Mouse (Mus musculus) A20 (cell line): ENCODE results near the gene Os9.

ENCODE experiments used
- DNase-seq: peaks from one replicate; pipeline ENCODE4 v3.0.0-alpha.2; 2011; ENCODE audit warnings: low read depth, low spot score

Gene Os9

DNA sequence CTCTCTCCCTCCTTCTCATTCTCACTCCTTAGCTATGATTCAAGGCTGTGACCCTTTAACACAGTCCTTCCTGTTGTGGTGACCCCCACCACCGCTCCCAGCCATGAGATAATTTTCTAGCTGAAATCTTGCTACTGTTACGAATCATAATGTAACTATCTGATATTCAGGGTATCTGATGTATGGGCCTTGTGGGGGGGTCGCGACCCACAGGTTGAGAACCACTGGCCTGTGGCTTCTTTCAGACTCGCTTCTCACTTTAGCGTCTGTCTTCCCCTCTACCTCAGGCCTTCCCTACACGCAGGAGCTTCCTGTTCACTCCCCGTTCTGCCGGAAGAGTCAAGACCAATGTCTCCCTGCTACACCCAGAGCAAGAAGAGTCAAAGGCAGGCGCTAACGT, 2.5 kb downstream of the Os9 start:
- no peak for DNase-seq

DNA sequence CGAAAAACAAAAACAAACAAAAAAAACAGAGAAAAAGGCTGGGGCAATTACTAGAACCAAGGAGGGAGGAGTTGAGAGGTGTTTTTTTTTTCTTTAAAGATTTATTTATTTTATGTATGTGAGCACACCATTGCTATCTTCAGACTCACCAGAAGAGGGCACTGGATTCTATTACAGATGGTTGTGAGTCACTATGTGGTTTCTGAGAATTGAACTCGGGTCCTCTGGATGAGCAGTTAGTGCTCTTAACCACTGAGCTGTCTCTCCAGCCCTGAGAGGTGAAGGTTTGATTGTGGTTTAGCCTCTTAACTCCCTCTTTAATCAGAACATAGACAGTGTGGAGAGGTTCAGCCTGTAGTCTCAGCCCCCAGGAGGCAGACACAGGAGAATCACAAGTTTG, 5.9 kb downstream of the Os9 start:
- DNase-seq, result peak; percentile 53

DNA sequence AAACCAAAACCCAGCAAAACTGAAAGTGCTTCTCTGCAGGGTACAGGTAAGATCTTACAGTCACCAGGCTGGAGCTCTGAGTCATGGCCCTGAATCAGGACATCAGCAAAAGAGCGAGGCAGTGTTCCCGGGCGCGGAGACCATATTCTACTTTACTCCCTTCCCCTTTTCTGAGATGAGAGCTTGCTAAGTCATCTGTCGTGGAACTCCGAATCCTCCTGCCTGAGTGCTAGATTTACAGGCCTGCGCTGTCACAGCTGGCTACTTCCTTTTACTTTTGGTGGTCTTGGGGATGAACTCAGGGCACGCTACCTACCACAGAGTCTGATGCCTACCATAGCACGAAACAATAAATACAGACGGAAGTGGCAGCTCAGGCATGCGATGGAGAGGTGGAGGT, 6.5 kb downstream of the Os9 start:
- no peak for DNase-seq

DNA sequence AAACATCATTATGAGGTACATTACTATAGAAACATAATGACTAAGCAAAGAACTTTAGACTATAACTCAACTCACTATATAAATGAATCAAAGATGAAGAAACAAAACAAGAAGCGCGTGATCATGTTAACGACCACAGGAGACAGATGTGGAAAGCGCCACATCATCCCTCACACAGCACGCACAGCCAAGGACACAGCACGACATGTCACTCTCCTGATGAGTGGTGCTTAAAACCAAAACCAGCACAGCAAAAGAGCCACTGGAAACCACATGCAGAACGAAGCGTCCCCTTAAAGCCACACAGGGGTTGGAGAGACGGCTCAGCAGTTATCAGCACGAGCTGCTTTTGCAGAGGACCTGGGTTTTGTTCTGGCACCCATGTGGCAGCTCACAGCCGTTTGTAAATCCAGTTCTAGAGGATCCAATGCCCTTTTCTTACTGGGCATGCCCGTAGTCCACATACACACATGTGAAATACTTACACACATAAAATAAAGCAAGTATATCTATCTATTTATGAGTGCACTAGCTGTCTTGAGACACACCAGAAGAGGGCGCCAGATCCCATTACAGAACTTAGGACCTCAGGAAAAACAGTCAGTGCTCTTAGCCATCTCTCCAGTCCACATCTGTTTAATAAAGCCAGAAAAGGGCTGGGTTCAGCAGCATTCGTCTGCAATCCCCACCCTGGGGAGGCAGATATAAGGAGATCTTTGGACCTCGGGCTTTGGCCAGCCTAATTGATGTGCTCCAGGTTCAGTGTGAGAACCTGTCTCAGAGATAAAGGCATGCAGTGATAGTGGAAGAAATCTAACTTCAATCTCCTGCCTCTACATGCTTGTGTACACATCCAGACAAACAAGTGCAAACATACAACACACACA, 9.7 kb downstream of the Os9 start:
- peak; percentile 4 for DNase-seq

DNA sequence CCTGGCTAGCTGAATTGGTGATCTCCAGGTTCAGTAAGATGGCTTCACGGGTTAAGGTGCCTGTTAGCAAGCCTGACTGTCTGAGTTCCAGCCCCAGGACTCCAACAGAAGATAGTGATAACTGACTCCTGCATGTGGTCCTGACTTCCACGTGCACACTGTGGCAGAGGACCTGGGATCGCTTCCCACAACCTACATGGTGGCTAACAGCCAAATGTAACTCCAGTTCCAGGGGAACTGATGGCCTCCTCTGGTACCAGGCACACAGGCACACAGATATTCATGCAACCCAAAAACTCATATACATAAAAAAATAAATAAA, 12.7 kb downstream of the Os9 start:
- no peak for DNase-seq

DNA sequence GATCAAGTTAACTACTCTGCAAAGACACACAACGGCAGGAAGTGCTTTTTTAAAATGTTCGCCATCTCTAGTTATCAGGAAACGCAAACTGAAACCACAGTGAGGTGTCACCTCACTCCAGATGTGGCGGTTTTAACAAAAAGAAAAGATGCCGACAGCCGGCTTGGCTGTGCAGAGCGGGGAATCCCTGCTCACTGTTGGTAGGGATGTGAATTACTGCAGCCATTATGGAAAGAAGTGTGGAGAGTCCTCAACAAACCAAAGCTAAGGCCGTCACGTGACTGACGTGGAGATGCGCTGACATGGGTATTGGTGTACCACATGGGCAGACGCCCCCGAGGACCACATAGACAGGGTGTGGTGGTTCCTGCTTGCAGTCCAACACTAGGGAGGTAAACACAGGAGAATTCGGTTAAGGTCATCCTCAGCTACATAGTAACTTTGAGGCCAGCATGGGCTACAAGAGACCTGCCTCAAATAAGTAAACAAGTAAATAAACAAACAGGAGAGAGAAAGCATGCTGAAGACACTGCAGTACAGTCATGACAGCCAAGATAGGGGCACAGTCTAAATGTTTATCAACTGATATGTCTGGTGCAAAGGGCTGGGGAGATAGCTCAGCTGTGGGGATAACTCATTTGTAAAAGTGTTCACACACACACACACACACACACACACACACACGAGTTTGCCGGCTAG, 13.2 kb downstream of the Os9 start:
- no peak for DNase-seq

DNA sequence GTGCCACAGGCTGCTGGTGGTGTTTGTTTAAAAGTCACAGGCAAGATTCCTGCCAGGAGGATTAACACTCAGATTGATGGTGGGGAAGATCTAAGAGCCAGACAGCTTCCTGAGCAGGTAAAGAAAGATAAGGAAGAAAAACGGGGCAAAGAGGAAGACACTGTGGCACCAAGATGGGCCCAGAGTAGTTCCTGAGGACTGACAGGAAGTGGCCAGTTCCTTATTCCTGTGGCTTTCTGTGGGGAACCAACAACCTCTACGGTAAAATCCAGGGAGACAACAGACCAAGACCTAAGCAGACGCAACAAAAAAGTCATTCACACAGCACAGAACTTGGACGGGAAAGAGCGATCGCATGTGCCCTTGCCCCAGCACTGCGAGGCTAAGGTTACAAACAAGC, 17.3 kb downstream of the Os9 start:
- no peak for DNase-seq

DNA sequence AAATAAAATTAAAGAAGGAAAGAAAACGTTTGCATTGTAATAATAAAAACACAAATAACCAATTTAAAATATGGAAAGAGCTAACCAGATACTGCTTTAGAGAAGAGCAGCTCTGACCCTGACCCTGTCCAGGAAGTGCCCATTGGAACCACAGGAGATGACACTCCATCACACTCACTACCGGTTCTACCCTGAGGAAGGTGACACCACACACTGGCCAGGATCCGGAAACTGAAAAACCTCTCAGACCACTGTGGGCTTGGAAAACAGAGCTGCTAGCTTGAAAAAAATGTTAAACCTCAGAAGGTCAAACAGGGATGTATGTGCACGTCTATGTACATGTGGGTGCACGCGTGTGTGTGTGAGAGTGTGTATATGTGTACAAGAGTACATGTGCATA, 19.8 kb downstream of the Os9 start:
- no peak for DNase-seq

DNA sequence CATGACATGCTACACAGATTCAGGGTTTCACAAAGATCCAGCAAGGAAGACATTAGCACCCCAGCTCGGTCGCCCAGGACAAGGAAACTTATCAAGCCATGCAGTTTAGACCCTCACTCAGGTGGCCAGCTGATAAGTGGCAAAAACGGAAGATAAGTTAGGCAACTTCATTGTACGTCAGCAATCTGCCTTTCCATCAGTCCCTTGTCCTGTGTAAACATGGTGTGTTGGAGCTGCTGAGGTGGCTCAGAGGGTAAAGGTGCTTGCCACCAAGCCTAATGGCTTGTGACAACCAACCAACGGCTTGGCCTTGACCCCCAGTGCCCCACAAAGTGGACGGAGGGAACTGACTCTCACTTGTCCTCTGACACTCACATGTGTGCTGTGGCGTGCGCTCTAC, 20.5 kb downstream of the Os9 start:
- DNase-seq, result no peak

DNA sequence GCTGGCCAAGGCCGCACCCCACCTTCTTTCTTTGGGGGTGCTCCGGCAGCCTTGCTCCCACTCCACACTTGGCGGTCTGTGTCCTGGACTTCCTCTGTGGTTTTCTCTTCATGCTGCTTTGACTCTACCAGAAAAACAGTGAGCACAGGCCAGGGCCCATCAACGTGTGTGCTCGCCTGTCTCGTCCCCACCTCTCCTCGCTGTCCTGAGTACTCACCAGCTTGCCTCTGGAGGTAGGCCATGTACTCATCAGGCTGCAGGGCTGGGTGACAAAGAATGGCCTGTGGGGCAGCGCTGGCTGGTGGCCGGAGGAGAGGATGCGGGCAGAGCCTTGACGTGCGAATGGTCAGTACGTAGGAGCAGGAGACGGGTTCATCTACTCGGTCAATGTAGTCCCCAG, 21.1 kb downstream of the Os9 start:
- DNase-seq, result no peak

DNA sequence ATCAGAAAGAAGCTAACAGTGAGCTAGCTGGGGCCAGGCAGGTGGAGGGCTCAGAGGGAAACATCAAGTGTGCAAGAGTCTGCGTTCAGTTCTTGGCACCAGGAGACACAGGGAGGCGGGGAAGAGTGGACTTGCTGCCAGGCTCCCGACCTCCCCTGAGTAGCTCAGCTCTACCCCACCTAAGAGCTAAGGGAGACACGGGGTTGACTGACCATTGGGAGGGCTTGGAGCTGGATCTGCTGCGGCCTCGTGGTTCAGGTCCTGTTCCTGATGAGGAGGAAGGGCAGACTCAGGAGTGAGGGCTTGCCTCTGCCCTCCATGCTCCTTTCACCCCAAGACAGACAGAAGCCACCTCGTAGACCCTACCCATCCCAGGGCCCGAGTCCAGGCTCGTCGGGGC, 21.7 kb downstream of the Os9 start:
- no peak for DNase-seq

DNA sequence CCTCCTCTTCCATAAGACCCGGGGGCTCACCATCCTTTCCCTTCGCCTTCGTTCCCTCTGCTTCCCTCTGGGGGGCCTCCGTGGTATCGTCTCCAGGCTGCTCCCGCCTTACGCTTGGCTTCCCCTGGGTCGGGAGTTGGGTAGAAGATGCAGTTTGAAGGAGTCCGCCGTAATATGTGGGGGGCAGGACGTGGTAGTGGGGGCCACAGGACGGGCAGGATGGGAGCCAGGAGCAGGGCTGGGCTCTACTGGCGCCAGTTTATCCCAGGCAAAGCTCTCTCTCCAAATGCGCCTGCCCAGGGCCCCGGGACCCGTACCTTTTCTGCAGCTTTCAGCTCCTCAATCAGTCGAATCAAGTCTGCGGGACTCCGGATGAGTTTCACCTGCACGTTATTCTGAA, 22.4 kb downstream of the Os9 start:
- DNase-seq, result no peak

DNA sequence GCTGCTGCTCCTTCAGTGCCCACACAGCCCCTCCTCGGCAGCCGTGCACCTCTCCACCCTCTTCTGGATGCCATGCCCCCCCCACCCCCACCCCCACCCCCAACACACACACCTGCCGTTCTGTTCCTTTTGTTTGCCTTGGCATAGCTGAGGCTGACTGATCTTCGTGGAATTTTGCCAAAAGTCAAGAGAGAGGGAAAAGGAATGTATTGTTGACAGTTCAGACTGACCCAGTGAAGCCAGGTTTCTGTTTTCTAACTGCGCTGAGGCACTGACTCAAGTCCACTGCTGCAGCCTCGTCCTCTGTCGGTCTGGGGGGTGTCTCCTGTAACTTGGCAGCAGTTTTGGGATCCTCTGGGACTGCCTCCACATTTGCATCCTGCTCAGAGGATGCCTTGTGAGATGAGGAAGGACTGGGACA, 26.5 kb downstream of the Os9 start:
- DNase-seq, result no peak

DNA sequence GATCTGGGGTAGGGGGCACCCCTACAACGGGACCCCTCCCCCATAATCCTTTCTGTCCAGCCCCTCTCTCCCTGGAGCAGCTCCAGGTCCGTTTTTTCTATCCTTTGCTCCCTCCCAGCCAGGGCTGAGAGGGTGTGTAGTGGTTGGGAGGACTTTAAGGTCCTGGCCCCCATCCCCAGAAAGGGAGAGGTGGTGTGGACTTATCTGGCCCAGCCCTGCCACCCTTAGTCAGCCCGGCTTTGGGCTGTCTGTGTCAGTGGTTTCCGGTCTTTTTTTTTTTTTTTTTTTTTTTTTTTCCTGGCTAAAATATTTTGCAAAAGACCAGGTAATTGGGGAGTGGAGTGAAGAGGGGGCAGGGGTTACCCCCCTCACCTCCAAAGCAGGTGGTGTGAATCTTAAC, 28.2 kb downstream of the Os9 start:
- no peak for DNase-seq

DNA sequence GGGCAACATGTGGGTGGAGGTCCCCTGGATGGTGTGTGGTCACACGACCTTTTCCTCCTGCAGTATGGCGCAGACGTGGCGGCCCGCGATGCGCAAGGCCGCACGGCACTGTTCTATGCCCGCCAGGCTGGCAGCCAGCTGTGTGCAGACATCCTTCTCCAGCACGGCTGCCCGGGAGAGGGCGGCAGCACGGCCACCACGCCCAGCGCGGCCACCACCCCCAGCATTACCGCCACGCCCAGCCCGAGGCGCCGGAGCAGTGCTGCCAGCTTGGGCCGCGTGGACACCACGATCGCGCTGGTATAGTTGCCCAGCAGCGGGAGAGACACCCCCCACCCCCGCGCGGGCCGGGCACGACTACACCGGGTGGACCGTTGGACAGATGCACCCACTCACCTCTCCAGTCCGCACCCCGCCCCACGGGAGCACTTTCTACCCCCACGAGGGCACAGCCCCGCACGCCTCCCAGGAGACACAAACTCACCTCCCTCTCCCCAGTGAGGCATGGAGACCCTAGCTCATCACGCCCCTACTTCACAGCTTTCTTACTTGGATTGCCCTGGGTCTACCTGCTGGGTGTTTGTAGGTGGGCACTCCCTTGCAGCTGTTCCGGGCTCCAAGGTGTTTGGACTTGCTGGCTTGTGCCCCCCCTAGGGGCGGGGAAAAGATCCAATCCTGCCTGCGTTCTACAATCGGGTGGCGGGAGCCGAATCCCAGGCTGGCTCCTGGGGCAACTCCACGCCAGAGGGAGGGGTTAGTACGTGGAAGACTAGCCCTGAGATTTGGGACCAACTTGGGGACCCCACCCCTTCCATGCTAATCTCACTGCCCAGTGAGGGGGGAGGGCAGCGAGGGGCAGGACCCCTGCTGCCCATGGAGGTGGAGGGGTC, 29.2 kb downstream of the Os9 start:
- DNase-seq, result no peak

DNA sequence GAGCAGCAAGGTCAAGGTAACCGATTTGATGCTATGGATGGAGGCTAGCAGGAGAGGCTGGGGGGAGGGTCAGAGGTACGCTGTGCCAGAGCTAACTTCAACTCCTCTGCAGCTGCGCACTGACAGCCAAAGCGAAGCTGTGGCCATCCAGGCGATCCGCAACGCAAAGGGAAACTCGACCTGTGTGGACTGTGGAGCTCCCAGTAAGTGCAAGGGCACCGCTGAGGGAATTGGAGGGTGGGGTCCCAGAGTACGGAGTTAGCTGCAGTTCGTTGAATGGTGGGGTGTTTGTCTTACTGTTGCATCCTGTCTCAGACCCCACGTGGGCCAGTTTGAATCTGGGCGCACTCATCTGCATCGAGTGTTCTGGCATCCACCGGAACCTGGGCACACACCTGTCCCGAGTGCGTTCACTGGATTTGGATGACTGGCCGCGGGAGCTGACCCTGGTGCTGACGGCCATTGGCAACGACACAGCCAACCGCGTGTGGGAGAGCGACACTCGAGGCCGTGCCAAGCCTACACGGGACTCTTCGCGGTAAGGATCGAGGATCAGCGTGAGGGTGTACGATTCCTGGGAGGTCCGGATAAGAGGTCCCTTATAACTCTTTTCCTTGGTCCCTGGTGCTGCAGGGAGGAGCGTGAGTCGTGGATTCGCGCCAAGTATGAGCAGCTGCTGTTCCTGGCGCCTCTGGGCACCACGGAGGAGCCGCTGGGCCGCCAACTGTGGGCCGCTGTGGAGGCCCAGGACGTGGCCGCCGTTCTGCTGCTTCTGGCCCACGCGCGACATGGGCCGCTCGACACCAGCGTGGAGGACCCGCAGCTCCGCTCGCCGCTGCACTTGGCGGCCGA, 30.1 kb downstream of the Os9 start:
- DNase-seq, result no peak

DNA sequence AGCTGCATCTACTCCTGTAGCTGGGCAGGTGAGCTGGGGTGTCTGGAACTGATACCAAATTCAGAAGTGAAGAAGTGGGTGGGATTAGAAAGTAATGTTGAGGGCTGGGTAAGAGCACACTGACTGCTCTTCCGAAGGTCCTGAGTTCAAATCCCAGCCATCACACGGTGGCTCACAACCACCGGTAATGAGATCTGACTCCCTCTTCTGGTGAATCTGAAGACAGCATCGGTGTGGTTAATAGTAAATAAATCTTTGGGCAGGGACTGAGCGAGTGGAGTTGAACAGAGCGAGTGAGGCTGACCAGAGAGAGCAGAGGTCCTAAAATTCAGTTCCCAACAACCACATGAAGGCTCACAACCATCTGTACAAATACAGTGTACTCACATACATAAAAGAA, 35.3 kb downstream of the Os9 start:
- no peak for DNase-seq

DNA sequence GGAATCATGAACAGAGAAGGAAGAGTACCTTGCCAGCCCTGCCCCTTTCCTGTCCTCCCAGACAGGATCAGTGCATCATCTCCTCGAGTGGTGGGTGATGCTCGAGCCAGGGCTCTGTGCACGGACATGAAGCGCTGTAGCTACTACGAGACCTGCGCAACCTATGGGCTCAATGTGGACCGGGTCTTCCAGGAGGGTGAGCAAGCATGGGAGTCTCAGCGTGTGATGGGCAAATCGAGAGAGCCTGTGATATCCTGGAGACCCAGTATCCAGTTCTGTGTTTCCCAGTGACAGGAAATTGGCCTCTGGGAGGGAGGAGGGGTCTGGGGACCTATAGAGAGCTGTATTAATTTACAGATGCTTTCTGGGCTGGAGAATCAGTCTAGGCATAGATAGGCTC, 35.9 kb downstream of the Os9 start:
- DNase-seq, result no peak

DNA sequence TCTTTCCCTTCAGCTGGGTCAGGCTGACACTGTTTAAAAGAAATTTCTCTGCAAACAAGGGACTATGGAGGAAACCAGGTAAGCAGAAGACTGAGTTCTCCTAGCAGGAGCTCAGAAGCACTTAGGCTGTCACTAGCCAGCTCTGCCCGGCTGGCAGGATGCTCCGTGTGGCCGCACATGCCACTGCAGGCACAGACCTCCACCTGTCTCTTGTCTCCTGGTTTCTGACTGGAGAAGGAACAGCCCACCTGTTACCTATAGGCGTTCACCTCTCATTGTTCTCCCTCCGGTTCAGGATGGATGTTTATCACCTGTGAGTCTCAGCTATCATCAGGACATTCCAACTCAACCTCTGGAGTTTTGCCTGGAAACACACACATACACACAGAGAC, 37.0 kb downstream of the Os9 start:
- DNase-seq, result no peak

DNA sequence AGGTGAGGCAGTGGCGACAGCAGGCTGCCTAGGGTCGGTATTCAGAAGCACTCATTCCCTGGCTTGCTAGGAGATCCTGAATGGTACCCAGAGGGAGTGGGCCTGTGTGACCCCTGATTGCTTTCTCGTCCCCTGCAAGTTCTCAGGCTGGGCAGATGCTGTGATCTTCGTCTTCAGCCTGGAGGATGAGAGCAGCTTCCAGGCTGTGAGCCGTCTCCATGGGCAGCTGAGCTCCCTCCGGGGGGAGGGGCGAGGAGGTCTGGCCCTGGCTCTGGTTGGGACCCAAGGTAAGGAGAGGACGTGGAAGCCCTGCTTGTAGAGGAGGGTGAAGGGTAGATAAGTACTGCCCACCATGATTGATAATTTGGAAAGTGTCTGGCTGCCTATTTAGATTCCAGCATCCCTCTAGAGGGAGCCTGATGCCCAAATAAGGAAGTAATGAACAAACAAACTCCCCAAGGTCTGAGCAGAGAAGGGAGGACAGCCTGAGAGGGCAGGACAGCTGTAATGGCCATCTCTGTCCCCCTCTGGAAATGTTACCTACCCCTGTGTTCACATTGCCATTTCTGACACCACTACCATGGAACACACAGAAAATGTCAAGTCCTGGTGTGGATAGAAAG, 37.5 kb downstream of the Os9 start:
- DNase-seq, result no peak

DNA sequence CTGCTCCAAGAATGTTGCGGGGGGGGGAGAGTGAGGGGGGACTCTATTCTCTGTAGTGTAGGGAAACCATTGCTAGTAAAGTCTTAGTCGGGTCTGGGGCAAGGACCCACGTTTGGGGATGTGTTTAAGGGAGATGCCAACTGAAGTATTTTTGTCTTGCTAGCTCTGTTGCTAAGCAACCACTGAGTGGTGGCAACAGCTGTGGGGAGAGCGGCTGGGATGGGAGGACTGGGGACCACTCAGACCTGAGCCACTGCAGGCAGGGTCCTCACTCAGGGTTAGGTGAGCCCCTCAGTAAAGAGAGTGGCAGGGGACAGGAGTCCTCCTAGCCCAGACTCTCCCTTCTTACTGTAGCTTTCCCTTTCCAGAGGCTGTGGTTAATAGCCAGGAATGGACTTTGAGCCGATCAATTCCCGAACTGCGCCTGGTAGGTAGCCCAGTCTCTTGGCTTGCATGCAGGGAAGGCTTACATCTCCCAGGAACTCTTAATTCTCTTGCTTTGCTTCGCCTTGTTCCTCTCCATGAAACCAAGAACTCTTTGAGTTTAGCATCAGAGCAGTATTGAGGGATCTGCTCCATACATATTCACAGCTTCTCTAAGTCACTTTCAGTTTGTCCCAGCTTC, 38.8 kb downstream of the Os9 start:
- no peak for DNase-seq
